Mouse (Mus musculus): ENCODE results near the gene Mbnl2.

Gene Mbnl2

DNA sequence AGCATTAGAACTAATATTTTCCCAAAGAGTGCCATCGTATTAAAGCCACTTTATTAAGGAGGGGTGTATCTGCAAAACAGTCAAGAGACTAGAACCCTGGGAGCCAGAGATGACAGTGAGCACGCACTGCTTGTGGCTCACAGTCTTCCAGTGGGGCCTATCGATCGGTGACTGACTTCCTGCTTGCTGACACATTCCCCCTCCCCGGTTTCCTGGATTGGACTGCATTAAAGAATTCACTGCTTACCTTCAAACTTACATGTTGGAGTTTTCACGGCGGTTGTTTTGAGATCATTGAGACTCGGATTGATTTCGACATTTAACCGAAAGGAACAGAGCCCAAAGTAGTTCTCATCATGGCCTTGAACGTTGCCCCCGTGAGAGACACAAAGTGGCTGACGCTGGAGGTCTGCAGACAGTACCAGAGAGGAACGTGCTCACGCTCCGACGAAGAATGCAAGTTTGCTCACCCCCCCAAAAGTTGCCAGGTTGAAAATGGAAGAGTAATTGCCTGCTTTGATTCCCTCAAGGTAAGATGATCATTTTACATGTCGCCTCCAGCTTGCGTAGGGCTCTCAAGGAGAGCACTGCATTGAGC, 49.5 kb downstream of the Mbnl2 start:
- no peak for ATAC-seq (ENCODE audit: low TSS enrichment)

DNA sequence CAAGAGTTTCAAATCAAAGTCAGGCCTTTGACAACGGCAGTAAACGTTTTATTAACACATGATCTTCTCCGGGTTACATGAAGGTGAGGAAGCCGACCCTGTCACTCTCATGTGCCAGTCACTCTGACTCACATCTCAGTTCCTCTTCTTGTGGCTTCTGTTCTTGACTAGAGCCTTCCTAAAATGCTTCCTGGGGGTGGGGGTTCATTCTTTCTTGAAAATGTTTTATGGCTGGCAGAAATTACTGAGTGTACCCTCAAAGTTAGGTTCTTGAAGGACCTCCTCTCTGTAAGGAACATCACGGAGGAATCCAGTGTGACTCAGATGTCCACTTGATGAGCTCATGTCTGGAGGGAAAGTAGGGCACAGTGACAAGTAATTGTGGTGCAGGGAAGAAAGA, 50.2 kb downstream of the Mbnl2 start:
- no peak for ATAC-seq (ENCODE audit: low TSS enrichment)

DNA sequence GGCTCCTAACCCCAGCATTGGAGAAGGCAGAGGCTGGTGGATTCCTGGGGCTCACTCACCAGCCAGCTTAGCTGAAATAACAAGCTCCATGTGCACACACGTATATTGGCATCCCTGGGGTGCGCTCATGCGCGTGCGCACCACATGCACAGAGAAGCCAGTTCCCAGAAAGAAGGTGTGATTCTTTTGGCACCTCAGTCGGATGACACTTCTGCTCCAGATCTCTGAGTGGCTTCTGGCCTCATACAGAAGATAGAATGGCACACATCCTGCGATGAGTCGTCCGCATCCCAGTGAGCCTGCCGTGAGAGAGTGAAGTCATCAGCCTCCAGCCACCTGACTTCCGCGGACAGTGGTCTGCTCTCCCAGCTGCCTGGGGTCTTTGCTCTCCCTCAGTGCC, 55.0 kb downstream of the Mbnl2 start:
- ATAC-seq (ENCODE audit: low TSS enrichment) = peak; percentile 79

DNA sequence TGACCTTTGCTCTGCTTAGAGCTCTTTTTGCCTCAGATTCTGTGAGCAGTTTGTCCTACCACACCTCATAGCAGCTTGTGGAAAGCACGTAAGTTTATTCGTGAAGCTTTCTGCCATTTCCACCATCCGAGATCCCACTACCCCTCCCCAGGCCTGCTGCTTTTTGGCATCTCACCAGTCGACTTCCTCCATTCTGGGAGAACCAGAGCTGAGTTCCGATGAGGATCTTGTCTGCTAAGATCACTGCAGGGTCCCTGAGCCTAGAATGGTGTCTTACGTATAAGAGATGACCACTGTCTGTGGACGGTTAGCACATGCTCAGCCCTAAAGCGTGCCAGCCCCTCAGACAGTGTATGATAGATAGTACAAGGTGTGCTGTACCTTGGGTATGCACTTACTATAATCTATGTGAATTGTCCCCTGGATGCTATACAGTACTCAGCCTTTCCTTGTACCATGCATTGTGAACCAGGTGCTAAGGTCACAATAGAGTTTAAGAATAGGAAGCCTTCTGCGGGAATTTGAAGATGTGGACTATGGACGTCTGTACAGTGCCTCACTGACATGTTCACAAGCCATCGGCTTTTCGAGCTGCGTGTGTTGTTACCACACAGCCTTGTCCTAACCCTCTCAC, 55.5 kb downstream of the Mbnl2 start:
- no peak for ATAC-seq (ENCODE audit: low TSS enrichment)

DNA sequence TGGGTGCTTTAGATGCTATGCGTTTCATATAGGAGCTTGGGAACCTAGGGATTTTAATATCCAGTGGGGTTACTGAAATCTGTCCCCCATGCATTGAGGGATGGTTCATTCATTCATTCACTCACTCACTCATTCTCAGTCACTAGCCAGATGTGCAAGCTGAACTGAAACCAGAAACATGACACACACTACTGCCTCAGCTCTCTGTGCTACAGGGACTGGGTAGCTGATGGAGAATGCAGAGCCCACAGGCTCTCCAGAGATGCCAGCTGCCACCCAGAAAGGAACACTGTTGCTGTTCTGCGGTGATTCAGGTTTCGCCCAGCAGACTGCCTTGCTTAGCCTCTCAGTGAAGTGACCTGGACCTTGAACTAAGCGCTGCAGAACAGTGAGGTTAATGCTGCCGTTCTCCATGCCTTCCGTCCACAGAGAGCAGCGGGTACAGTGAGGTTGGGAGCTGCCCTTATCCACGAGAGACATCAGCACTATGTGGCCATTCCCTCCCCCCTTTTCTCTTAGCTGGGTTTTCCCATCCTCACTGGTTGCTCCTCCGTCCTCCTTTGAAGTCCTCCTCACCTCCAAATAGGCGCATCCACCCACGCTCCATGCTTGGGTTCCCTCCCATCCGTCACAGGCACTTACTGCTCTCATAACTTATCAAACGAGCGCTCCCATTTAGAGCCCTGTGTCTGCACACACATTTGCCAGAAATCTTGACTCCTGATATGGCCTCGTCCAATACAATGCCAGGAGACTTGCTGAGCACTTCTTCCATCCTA, 58.2 kb downstream of the Mbnl2 start:
- no peak; the same call in 1 of the 2 replicates for ATAC-seq (ENCODE audit: low TSS enrichment)

DNA sequence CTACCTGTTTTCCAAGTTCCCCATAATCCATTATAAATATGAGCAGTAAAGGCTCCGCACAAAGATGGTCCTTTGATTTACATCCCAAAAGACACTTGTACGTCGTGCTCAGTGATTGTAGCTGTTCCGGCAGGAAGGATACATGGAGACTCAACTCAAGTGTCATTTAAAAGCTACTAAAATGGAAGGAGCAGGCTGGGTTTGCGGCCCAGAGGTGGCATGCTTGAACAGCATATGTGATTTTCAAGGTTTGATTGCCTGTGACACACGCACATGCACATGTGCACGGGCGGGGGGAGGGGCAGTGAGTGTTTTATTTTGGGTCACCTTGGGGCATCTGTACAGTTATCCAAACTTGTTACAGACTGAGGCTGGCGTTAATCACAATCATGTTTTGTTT, 59.9 kb downstream of the Mbnl2 start:
- ATAC-seq (ENCODE audit: low TSS enrichment) = no peak

GRCm38 (mm10) chr14:120335871-120336270, 60.4 kb downstream of the Mbnl2 start:
- no peak for ATAC-seq (ENCODE audit: low TSS enrichment)

DNA sequence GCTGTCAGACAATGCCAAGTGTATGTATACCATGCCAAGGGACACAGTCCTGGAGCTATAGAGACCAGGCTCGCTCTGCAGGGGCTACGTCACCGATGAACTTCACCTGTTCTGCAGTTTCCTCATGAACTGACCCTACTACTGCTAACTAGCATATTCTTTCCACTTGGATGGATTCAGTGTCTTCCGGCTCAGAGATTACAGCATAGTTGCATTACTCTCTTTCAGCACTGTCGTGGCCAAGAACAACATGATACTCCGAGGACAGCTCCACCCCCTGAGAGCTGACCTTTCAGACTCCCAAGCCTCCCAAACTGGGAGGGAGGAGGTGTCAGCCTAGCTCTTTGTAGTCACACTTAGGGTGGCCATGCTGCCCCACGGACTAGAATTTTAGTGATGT, 60.9 kb downstream of the Mbnl2 start:
- ATAC-seq (ENCODE audit: low TSS enrichment) = no peak

GRCm38 (mm10) chr14:120336841-120337240, 61.4 kb downstream of the Mbnl2 start:
- ATAC-seq (ENCODE audit: low TSS enrichment) = no peak

DNA sequence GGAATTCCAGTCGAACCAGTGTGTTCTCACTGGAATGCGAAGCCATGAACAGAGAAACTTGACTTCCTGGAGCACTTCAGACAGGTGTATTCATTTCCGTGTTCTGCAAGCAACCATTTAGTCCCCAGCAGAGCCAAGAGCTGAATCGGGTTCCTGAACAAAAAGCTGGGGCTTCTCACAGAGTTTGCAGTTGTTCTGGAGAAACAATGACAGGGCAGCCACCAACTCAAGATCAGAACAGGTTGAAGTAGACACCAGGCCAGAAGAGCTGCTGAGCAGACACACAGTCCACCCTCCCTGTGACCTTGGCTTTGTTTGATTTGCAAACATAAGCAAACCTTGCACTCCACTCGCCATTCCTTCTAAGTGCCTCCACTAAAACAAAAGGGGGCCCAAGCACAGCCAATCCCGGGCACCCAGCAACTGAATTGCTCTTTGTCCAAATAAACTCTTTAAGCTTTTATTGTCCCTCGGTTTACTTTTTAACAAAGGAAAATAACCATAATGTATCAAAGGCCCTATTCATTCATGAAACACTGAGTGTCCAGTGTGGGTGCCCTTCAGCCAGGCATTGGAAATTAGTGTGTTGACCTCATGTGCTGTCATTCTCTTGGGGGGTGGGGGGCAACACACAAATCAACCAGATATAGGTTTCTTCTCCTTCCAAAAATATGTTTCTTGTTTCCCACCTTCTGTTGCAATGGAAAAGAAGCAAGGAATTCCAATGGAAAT, 62.4 kb downstream of the Mbnl2 start:
- ATAC-seq (ENCODE audit: low TSS enrichment) = 0 out of 2 replicates have a peak, but pooled peaks have one; percentile 20

- no peak for ATAC-seq (ENCODE audit: low TSS enrichment)
Observed at GRCm38 (mm10) chr14:120338706-120339105, 63.2 kb downstream of the Mbnl2 start.

GRCm38 (mm10) chr14:120341912-120342311, 66.4 kb downstream of the Mbnl2 start:
- no peak for ATAC-seq (ENCODE audit: low TSS enrichment)

DNA sequence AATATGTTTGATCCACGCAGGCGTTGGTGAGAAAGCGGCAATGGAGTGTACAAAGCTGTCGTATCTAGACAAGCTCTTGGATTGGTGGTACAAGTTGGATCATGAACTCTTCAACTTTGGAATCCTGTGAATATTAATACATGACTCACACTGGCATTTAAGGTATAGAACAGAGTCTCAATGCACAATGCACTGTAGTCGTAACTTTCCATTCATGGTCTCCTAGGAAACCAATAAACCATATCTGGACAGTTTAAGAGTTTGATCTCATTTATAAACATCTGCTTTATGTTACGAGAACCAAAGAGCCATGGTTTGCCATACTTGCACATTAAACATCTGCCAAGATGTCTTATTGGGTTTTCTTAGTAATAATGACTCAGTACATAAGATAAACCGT, 66.9 kb downstream of the Mbnl2 start:
- no peak for ATAC-seq (ENCODE audit: low TSS enrichment)

DNA sequence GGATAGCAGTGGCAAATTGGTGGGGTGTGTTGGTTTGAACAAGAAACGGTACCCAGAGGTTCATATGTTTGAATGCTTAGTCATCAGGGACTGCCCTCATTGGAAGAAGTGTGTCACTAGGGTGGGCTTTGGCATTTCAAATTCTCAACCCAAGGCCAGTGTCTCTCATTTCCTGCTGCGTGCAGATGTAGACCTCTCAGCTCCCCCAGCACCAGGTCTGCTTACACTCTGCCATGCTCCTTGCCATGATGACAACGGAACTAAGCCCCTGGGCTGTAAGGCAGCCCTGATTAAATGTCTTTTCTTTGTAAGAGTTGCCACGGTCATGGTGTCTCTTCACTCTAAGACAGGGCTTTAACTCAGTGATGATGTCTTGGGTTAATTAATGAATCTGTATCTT, 69.2 kb downstream of the Mbnl2 start:
- no peak for ATAC-seq (ENCODE audit: low TSS enrichment)

DNA sequence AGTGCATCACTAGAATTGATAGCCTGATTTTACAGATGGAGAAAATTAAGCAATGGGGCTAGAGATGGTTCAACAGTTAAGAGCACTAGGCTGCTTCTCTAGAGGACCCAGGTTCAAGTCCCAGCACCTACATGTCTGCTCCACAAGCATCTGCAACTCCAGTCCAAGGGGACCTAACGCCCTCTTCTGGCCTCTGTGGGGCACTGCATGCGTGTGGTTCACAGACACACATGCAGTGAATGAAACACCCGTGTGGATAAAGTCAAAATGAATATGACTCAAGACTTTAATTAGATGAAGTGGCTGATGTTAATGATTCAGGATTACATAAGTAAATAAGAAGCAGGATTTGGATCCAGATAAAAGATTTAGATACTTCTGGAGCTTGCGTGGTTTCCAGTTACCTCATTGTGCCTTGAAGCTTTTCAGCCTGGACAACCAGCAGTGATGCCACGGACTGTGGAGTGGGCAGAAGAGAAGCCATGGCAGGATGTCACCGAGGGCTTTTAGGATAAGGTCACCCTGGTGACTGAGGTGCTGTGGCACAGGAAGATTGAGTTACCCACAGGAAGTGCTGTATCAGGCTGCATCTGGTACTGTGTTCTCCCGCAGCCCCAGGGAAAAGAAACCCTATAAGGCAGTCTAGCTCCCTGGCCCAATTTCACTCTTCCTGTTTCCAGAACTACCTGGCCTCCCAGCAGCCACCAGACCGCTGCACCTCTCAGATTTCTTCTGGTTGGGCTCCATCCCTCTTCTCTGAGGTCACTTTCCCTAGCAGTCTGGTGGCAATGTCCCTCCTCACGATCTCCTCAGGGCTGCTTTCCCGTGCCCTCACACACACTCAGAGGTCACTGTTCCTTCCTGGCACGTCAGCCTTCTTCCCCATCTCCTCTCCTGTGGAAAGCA, 72.2 kb downstream of the Mbnl2 start:
- no peak for ATAC-seq (ENCODE audit: low TSS enrichment)

GRCm38 (mm10) chr14:120349332-120349731, 73.9 kb downstream of the Mbnl2 start:
- no peak for ATAC-seq (ENCODE audit: low TSS enrichment)

GRCm38 (mm10) chr14:120352136-120352843, 76.8 kb downstream of the Mbnl2 start:
- no peak for ATAC-seq (ENCODE audit: low TSS enrichment)

GRCm38 (mm10) chr14:120353211-120353610, 77.7 kb downstream of the Mbnl2 start:
- 0 out of 2 replicates have a peak, but pooled peaks have one; percentile 14 for ATAC-seq (ENCODE audit: low TSS enrichment)

DNA sequence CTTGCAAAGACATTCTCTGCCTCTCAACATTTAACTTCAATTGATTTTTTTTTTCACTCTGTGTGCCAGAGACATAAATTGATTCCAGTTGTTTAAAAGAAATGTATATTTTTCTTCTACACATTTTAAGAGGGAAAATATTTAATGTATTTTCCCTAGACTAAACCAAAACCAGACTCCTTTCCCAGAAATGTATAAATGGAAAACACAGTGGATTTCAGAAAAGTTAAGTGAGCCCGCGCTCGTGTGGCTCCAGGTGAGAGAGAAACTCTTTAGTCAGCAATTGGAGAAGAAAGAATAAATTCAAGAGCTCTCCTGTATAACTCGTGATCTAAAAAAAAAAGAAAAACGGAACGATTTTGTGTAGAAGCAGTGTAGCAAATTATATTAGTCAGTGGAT, 79.1 kb downstream of the Mbnl2 start:
- ATAC-seq (ENCODE audit: low TSS enrichment) = no peak

DNA sequence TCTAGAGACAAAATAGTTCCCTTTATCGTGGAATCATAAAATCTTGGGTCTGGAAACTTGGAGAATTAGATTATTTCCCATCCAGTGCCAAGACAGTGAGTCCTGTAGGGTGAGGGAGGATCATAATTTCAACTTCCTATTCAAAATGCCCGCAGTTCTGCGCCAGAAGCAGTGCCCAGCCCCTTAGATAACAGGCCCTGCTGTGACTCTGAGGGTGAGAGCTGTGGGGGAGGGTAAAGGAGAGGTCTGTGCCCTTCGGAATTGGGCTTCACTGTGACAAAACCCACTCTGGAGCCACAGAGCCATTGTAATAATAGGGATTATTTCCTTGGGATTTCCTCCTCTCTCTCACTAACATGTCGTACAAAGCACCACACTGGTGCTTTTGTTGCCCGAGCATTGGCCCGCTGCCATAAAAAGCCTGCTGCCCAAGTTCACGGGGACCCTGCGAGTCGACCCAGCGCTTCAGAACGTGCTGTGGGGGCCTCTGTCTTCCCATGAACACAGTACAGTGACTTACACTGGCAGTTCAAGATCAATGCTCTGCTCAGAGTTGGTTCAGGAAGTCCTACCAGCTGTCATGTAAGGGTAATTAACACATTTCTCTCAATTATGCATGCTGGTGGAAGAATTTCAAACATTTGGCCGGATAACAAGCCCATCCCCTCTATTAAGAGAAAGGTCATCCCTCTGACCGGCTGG, 79.7 kb downstream of the Mbnl2 start:
- ATAC-seq (ENCODE audit: low TSS enrichment) = 0 out of 2 replicates have a peak, but pooled peaks have one; percentile 24
